7 mouse cellular contexts compared by ENCODE assay signal in genomic region chr14:72187329-72187984, GRCm38 (mm10).
DNase-seq lines count a peak whose midpoint lies in the region; ATAC-seq and TF ChIP-seq lines count a peak whose summit lies in the region.

No protein-coding gene starts in this region.

- no peaks in the 10 kb centered on the region for H3K9me3 ChIP-seq in ES-Bruce4 (replicated peaks; ENCODE audit: control insufficient read depth, insufficient read depth, low read length, poor library complexity, severe bottlenecking)
- no peaks in the 10 kb centered on the region for H3K9me3 ChIP-seq in intestine, embryonic 14.5 days (ENCODE audit: control insufficient read depth, low read length)

- no peak for TF ChIP-seq EP300 in ES-Bruce4 (IDR thresholded peaks at IDR 0.05; ENCODE audit: insufficient read depth, low read depth, low read length)

- H3K4me2 ChIP-seq in intestine, embryonic 14.5 days (ENCODE audit: low read length) = no peak overlapping the region

- H3K4me3 ChIP-seq in ES-Bruce4 (ENCODE audit: low read depth, low read length) = no peak overlapping the region
- no peak overlapping the region for H3K4me3 ChIP-seq in intestine, embryonic 14.5 days (ENCODE audit: low read depth, low read length)

- H3K9ac ChIP-seq in ES-Bruce4 (ENCODE audit: low read depth, poor library complexity, severe bottlenecking) = no peak overlapping the region
- no peak overlapping the region for H3K9ac ChIP-seq in intestine, embryonic 14.5 days (ENCODE audit: low read length)

- 0 out of 2 replicates have a peak, but pooled peaks have one; percentile 70 for ATAC-seq in intestine, embryonic 14.5 days (replicated peaks; ENCODE audit: low FRiP score, low TSS enrichment, low read depth)

- TF ChIP-seq POLR2A in ES-Bruce4 (IDR thresholded peaks at IDR 0.05; ENCODE audit: insufficient read depth, low read length) = no peak

- 19% methylated on average over 5 of the region's 5 CpGs for WGBS in intestine, embryonic 14.5 days

- peak; percentile 33 for TF ChIP-seq CTCF in ES-Bruce4 (IDR thresholded peaks at IDR 0.05; ENCODE audit: low read depth, low read length)

- no peaks in the 10 kb centered on the region for H3K36me3 ChIP-seq in ES-Bruce4 (ENCODE audit: control insufficient read depth, insufficient read depth, low read length, poor library complexity, severe bottlenecking)
- no peaks in the 10 kb centered on the region for H3K36me3 ChIP-seq in intestine, embryonic 14.5 days (ENCODE audit: control insufficient read depth, insufficient read depth, low read length)

- intact Hi-C loops in left cerebral cortex, postnatal 4 days (cut with DNase I) = loop anchor here (5.0 kb wide), 1 partner anchor 1290 kb away; no protein-coding TSS in a partner anchor

- no peak overlapping the region for H3K27ac ChIP-seq in ES-Bruce4 (ENCODE audit: insufficient read depth, low read length)
- no peak overlapping the region for H3K27ac ChIP-seq in intestine, embryonic 14.5 days (ENCODE audit: low read depth)

- H3K4me1 ChIP-seq in ES-Bruce4 (ENCODE audit: control insufficient read depth, insufficient read depth, low read length) = no peaks in the 10 kb centered on the region
- no peaks in the 10 kb centered on the region; the same call in 1 of the 2 replicates for H3K4me1 ChIP-seq in intestine, embryonic 14.5 days (replicated peaks; ENCODE audit: control insufficient read depth, insufficient read depth, low read length)

- H3K27me3 ChIP-seq in ES-Bruce4 (ENCODE audit: control insufficient read depth, insufficient read depth, low read length, poor library complexity, severe bottlenecking) = no peaks in the 10 kb centered on the region
- no peaks in the 10 kb centered on the region for H3K27me3 ChIP-seq in intestine, embryonic 14.5 days (replicated peaks; ENCODE audit: control insufficient read depth, insufficient read depth, low read length)

- DNase-seq in ZHBTc4 (ENCODE audit: low read depth, low spot score) = peak; percentile 1
- DNase-seq in embryo, embryonic 9.5 days (ENCODE audit: extremely low spot score) = peak; percentile 40
- peak; percentile 67 for DNase-seq in intestine, embryonic 14.5 days (ENCODE audit: low spot score)
- DNase-seq in left cerebral cortex, postnatal 4 days = peak; percentile 67
- peak; percentile 67 to 70 for DNase-seq in right cerebral cortex, adult 2 months (ENCODE audit: low spot score in 2 of 2)
- DNase-seq in thymus, postnatal 0 days (ENCODE audit: low spot score) = no peak
